Mouse (Mus musculus) liver, embryonic 16.5 days (tissue): Measurements from ENCODE around the gene Lypla2. TPM values are rescaled to one million over a fixed set of nuclear protein-coding genes. Genes with fewer than 3 reads are reported as not detected.
"Not testable (repeated sequence)": the region's sequence is repeated elsewhere in the genome, so short reads cannot be mapped to it uniquely, and the experiment has no call there.

Experiments used
- ATAC-seq: fragments of 200-750 bp; cut with Nextera tagmentation; 2 replicates; pipeline ENCODE4 v1.8.0; 2017; ENCODE audit warnings: low read depth, mild to moderate bottlenecking, moderate number of reproducible peaks, moderate library complexity
- H3K27ac ChIP-seq: fragments of 300-500 bp; sonication (generic); 2 replicates; pipeline ENCODE4 v1.5.1; 2014; ENCODE audit warnings: mild to moderate bottlenecking, low read length
- H3K27me3 ChIP-seq: fragments of 300-500 bp; sonication (generic); 2 replicates; pipeline ENCODE4 v1.6.1; 2014; ENCODE audit warnings: low read depth, low read length, mixed read lengths; ENCODE audit not compliant: control insufficient read depth, insufficient read depth
- H3K36me3 ChIP-seq: fragments of 300-500 bp; sonication (generic); 2 replicates; pipeline ENCODE4 v1.6.1; 2014; ENCODE audit warnings: mild to moderate bottlenecking; ENCODE audit not compliant: control insufficient read depth, insufficient read depth
- H3K4me1 ChIP-seq: fragments of 300-500 bp; sonication (generic); 2 replicates; pipeline ENCODE4 v1.6.1; 2014; ENCODE audit warnings: low read depth, low read length, mixed read lengths; ENCODE audit not compliant: control insufficient read depth
- H3K4me2 ChIP-seq: fragments of 300-500 bp; sonication (generic); 2 replicates; pipeline ENCODE4 v1.6.1; 2014; ENCODE audit warnings: low read depth, low read length, mixed read lengths
- H3K4me3 ChIP-seq: fragments of 300-500 bp; sonication (generic); 2 replicates; pipeline ENCODE4 v1.5.1; 2014; ENCODE audit warnings: low read depth, mild to moderate bottlenecking, low read length
- H3K9ac ChIP-seq: fragments of 300-500 bp; sonication (generic); 2 replicates; pipeline ENCODE4 v1.6.1; 2014; ENCODE audit warnings: low read depth, low read length
- H3K9me3 ChIP-seq: fragments of 300-500 bp; sonication (generic); replicated peaks from 2 replicates; pipeline ENCODE4 v1.6.1; 2016; ENCODE audit warnings: low read length; ENCODE audit not compliant: control insufficient read depth
- WGBS: fragments of 180-500 bp; shearing (Covaris S2); extraction: QIAGEN DNeasy Blood & Tissue Kit; methylation state at CpG from one replicate; pipeline ENCODE4 v1.1.7; 2014; ENCODE audit not compliant: insufficient replicate concordance; 5-methylcytosine and 5-hydroxymethylcytosine counted together
- polyA plus RNA-seq: library from polyadenylated mRNA; unstranded; fragments of >200 nt; fragmentation: Nextera tagmentation; extraction: Ambion mirVana; gene quantifications from 2 replicates; pipeline ENCODE4 v1.2.1, GENCODE M21; 2015

Gene Lypla2
- polyA plus RNA-seq, 1 experiment from 2014 or later: 39.9 TPM

DNA sequence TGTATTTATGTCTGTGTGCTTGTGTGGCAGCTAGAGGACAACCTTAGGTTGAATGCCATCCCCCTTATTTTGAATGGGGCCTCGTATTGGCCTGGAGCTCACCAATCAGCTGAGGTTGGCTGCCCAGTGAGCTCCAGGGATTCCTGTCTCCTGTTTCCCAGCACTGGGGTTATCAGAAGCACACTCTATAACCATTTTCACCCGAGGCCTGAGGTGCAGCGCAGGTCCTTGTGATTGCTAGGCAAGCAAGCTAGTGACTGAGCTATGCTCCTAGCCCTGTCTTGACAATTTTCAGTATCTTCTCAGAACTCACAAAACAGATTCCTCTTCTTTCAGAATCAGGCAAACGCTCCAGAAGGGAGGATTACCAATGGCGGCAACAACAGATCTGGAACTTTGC is 12.1 kb upstream of the Lypla2 start:
- peaks cover 26% of the 10 kb centered on the region for H3K36me3 ChIP-seq
- WGBS: 79% methylated on average over 5 of the region's 5 CpGs
- peak overlapping the region; percentile 96 for H3K27ac ChIP-seq
- H3K9me3 ChIP-seq: no peaks in the 10 kb centered on the region
- H3K4me3 ChIP-seq: peak overlapping the region; percentile 84
- peak overlapping the region; percentile 48 for H3K9ac ChIP-seq
- peak overlapping the region; percentile 49 for H3K4me2 ChIP-seq
- ATAC-seq: no peak
- H3K4me1 ChIP-seq: peaks cover 33% of the 10 kb centered on the region
- no peaks in the 10 kb centered on the region for H3K27me3 ChIP-seq

DNA sequence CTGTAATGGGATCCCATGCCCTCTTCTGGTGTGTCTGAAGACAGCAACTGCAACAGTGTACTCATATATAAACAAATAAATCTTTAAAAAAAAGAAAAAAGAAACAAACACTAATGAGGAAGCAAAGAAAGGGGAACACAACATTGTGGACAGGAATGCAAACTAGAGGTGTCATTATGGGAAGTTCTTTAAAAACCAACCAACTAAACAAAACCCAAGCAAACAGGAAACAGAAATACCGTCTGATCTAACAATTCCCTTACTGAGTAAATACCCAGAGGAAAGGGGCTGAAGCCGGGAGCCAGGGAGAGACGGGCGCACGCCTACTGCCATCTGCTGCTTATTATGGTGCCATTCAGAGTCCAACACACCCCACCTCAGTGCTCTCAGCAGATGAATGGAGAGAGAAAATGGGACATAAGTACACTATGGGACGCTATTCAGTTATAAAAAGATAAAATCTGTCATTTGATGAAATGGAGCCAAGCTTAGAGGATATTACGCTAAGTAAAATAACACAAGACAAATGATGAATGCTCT is 9.2 kb upstream of the Lypla2 start:
- Histone ChIP-seq H3K9ac (no peak overlapping the region), H3K27ac (0 out of 2 replicates have a peak overlapping the region, but pooled peaks have one; percentile 4), H3K4me3 (no peak overlapping the region), H3K27me3 (no peaks in the 10 kb centered on the region), H3K4me2 (no peak overlapping the region), H3K36me3 (peaks cover 39% of the 10 kb centered on the region), H3K9me3 (no peaks in the 10 kb centered on the region), H3K4me1 (peaks cover 24% of the 10 kb centered on the region)
- 77% methylated on average over 7 of the region's 7 CpGs for WGBS
- ATAC-seq: no peak

DNA sequence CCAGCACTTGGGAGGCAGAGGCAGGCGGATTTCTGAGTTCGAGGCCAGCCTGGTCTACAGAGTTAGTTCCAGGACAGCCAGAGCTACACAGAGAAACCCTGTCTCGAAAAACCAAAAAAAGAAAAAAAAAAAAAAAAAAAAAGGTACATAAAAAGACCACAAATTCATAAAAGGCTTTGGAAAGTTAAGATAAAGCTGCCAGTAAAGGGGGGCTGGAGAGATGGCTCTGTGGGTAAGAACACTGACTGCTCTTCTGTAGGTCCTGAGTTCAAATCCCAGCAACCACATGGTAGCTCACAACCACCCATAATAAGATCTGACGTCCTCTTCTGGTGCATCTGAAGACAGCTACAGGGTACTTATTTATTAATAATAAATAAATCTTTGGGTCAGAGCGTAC is 7.8 kb upstream of the Lypla2 start:
- ATAC-seq, H3K4me2 ChIP-seq, H3K9ac ChIP-seq, H3K27ac ChIP-seq, H3K9me3 ChIP-seq, H3K4me3 ChIP-seq, H3K27me3 ChIP-seq: not testable (repeated sequence)
- Histone ChIP-seq H3K4me1 (peaks cover 14% of the 10 kb centered on the region), H3K36me3 (peaks cover 52% of the 10 kb centered on the region)
- WGBS: 81% methylated on average over 5 of the region's 5 CpGs

DNA sequence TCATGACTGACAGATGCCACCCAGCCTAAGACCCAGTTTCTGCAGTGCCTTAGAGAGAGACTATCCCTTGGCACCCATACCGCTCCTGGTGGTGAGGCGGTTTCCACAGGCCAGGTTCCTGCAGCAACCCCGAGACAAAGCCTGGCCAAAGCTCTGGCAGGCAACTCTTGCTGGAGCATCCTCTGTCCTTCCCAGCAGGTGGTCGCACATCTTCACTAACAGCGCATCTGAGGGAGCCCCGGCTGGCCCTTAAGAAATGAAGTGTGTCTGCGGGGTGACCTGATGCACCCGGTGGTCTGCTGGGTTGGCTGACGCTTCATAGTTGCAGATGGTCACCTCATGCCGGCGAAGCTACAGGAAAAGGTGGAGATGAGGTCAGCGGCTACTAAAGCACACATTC is 3.7 kb upstream of the Lypla2 start:
- Histone ChIP-seq H3K4me1 (peaks cover 22% of the 10 kb centered on the region), H3K4me2 (no peak overlapping the region), H3K27ac (no peak overlapping the region), H3K27me3 (no peaks in the 10 kb centered on the region), H3K36me3 (peaks cover 34% of the 10 kb centered on the region), H3K9ac (no peak overlapping the region), H3K9me3 (no peaks in the 10 kb centered on the region), H3K4me3 (no peak overlapping the region)
- ATAC-seq: no peak
- WGBS: 92% methylated on average over 12 of the region's 12 CpGs

DNA sequence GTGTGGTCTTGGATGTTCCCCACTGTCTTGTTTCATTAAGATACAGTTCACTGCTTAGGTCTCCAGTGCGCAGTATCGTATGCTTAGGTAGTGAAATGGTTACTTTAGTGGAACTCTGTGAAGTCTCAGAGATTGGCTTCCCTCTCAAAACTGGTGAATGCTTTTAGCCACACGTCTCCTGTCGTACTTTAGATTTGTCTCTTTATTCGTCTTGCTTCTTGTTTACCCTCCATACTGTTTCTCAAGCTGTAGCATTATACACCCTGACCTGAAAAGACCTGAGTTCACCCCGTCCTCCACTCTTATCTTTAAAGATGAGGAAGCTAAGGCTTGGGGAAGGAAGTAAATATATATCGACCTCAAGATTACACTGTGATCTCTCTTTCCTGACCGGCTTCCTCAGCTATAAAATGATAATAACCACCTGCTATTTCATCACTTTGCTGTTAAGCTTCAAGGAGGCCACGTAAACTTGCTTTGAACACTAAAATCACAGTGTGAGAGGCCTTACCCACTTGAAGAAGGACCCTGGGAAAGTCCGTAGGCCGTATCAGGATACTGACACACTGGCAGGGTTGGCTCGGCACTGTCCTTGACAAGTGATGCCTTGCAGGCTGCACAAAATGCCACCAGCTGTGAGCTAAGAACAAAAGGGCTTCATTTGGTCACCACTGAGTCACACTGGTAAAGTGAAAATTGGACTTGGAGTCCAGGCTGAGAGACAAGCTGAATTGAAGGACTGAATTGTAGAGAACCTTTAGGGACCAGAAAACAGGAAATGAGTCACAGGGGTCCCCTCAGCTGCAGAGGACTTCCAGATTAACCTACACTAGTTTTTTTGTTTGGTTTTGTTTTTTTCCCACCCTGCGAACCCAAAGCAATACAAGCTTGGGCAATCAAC is 735 bp upstream of the Lypla2 start:
- H3K27ac ChIP-seq: peak overlapping the region; percentile 73
- peak overlapping the region; percentile 97 for H3K9ac ChIP-seq

DNA sequence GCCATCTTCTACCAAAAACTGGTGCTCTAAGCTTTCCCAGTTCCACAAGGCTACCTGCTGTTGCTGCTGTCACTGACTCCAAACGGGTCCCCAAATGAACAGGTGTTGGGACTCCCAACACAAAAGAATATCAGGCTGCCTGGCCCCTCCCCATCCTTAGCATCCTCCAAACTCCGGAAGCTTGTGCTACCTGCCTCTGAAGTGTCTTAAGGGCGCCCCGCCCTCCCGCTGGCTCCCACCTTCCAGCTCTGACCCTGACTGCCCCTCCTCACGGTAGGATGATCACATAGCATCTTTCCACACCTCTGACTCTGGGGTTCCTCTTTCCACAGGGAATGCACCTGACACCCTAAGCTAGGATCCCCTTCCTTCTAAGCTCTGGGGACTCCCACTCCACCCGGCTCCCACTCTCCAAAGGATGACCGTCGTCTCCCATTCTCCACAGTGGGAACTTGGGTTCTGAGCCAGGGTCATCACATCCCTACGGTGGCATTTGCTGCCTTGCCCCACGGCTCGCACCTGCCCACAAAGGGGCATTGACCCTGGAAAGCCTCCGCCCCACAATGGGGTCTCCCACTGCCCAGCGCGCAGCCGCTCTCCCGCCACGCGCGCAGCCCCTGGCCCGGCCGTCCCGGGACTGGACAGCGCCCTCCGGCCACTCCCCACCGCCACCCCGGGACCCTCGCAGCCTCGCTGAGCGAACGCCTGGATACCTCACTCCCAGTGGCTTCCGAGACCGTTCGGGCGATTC is 446 bp downstream of the Lypla2 start:
- H3K9ac ChIP-seq: peak overlapping the region; percentile 97
- peaks cover 25% of the 10 kb centered on the region for H3K4me1 ChIP-seq
- H3K27ac ChIP-seq: peak overlapping the region; percentile 73
- WGBS: 1% methylated on average over 34 of the region's 35 CpGs
- H3K27me3 ChIP-seq: no peaks in the 10 kb centered on the region
- peak overlapping the region; percentile 93 for H3K4me2 ChIP-seq
- ATAC-seq: 0 out of 2 replicates have a peak, but pooled peaks have one; percentile 12
- peak overlapping the region; percentile 94 for H3K4me3 ChIP-seq
- H3K9me3 ChIP-seq: no peaks in the 10 kb centered on the region
- H3K36me3 ChIP-seq: peaks cover 50% of the 10 kb centered on the region

More for the DNA sequence above, 735 bp upstream of the Lypla2 start:
- H3K4me2 ChIP-seq: peak overlapping the region; percentile 93
- ATAC-seq: no peak
- H3K27me3 ChIP-seq: no peaks in the 10 kb centered on the region
- 27% methylated on average over 13 of the region's 13 CpGs for WGBS
- peaks cover 25% of the 10 kb centered on the region for H3K4me1 ChIP-seq
- H3K9me3 ChIP-seq: no peaks in the 10 kb centered on the region
- H3K36me3 ChIP-seq: peaks cover 45% of the 10 kb centered on the region
- peak overlapping the region; percentile 94 for H3K4me3 ChIP-seq

DNA sequence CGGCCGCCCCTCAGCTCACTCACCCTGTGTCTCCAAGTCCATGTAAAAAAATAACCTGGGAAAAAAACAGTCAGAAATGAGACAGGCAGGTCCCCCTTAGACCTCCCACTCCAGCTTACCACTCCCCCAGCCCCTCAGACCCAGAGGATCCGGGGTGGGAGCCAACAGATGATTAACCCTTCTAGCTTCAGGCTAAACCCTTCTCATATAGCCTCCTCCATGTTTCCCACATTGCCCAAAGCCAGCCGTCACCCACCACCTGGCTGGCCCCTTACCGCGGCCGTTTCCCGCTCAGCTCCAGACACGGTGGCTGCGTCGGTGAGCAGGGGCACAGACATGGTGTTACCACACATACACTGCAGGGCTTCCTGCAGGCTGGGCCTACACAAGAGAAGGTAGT is 1.8 kb downstream of the Lypla2 start:
- no peak overlapping the region for H3K4me3 ChIP-seq
- peaks cover 39% of the 10 kb centered on the region for H3K36me3 ChIP-seq
- no peak overlapping the region for H3K4me2 ChIP-seq
- H3K9me3 ChIP-seq: no peaks in the 10 kb centered on the region
- H3K27ac ChIP-seq: no peak overlapping the region
- peaks cover 25% of the 10 kb centered on the region for H3K4me1 ChIP-seq
- no peak for ATAC-seq
- 75% methylated on average over 11 of the region's 11 CpGs for WGBS
- no peaks in the 10 kb centered on the region for H3K27me3 ChIP-seq
- H3K9ac ChIP-seq: no peak overlapping the region

DNA sequence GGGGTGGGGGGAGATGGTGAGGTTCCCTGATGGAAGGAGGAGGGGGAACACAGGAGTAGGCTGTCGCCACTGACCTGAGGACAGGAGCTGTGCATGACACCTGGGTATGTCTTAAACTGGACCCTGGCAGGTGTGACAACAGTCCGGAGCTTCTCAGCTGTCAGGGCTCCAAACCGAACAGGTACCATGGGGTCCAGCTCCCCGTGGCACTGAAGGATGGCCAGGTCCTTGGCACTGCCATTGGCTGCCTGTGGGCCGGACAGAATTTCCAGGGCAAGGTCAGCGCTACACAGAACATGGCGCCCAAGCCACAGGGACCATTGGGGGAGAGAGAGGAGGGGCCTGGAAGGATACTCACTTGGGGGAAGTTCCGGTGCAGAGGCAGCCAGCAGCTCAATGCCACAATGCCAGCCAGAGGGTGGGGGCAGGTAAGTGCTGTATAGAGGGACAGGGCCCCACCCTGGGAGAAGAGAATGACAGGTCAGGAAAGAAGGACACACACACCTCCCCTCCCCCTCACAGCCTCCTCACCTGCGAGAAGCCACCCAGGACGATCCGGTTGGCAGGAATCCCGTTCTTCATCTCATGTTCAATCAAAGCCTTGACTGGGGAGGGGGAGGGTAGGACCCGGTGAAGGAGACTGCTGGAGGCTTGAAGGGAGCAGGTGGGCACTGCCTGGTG is 3.2 kb downstream of the Lypla2 start:
- H3K4me1 ChIP-seq: peaks cover 32% of the 10 kb centered on the region
- H3K9ac ChIP-seq: no peak overlapping the region
- no peaks in the 10 kb centered on the region for H3K9me3 ChIP-seq
- H3K27ac ChIP-seq: no peak overlapping the region
- ATAC-seq: no peak
- H3K4me3 ChIP-seq: no peak overlapping the region
- H3K4me2 ChIP-seq: no peak overlapping the region
- H3K27me3 ChIP-seq: no peaks in the 10 kb centered on the region
- peaks cover 28% of the 10 kb centered on the region for H3K36me3 ChIP-seq
- 87% methylated on average over 13 of the region's 13 CpGs for WGBS
